In genomic region chr5:112279181-112280021, GRCm38 (mm10) we compare ENCODE assay signal across 10 mouse cellular contexts. TPM values are rescaled to one million over a fixed set of nuclear protein-coding genes. Genes with fewer than 3 reads are reported as not detected.
DNase-seq lines count a peak whose midpoint lies in the region; ATAC-seq and TF ChIP-seq lines count a peak whose summit lies in the region.
"Had no signal": no experiment of that assay in that cellular context is flagged by ENCODE, and none has a peak within 500 bp of the region (broad histone marks: within the 10 kb centered on the region; RNA-seq: fewer than 3 reads in every experiment).

No protein-coding gene starts in this region.

- no peak for DNase-seq in kidney, postnatal 0 days (ENCODE audit: low spot score)
- no peak for DNase-seq in kidney, adult 11 months
- peak; percentile 88 for DNase-seq in adrenal gland, adult 2 months
- peak; percentile 48 to 53 for DNase-seq in gastrocnemius, postnatal 36 days
- no peak for DNase-seq in urinary bladder, postnatal 10 days (ENCODE audit: low spot score)
- DNase-seq in hindbrain, postnatal 0 days (ENCODE audit: low spot score): no peak
- no peak for DNase-seq in frontal cortex, postnatal 14 days (ENCODE audit: low spot score in 2 of 2)

- H3K36me3 ChIP-seq in kidney, postnatal 0 days (ENCODE audit: insufficient read depth, low read length): no peaks in the 10 kb centered on the region
- H3K36me3 ChIP-seq in liver, embryonic 16.5 days (ENCODE audit: control insufficient read depth, insufficient read depth): no peaks in the 10 kb centered on the region
- H3K36me3 ChIP-seq in hindbrain, postnatal 0 days (ENCODE audit: insufficient read depth, low read length): no peaks in the 10 kb centered on the region
- H3K36me3 ChIP-seq: neural tube, embryonic 12.5 days had no signal

- H3K27ac ChIP-seq in kidney, postnatal 0 days: 0 out of 2 replicates have a peak overlapping the region, but pooled peaks have one; percentile 31
- peak overlapping the region; percentile 73 for H3K27ac ChIP-seq in liver, embryonic 16.5 days (ENCODE audit: low read length)
- no peak overlapping the region; the same call in 1 of the 2 replicates for H3K27ac ChIP-seq in hindbrain, postnatal 0 days
- H3K27ac ChIP-seq: neural tube, embryonic 12.5 days had no signal

- H3K27me3 ChIP-seq in kidney, postnatal 0 days (ENCODE audit: insufficient read depth, low read length): no peaks in the 10 kb centered on the region
- H3K27me3 ChIP-seq in liver, embryonic 16.5 days (ENCODE audit: control insufficient read depth, insufficient read depth, low read depth, low read length): no peaks in the 10 kb centered on the region
- no peaks in the 10 kb centered on the region for H3K27me3 ChIP-seq in hindbrain, postnatal 0 days (ENCODE audit: insufficient read depth, low read length)
- H3K27me3 ChIP-seq: neural tube, embryonic 12.5 days had no signal

- TF ChIP-seq CTCF in kidney, postnatal 0 days (IDR thresholded peaks at IDR 0.05; ENCODE audit: low read depth): no peak
- TF ChIP-seq CTCF in hindbrain, postnatal 0 days (IDR thresholded peaks at IDR 0.05; ENCODE audit: low read depth): no peak

- intact Hi-C loops in gastrocnemius, postnatal 36 days (cut with DNase I): loop anchor here (5.0 kb wide), 3 partner anchors 37 to 63 kb away; partner anchors contain the start of genes Hps4, Srrd and Tfip11

- no peak overlapping the region for H3K4me3 ChIP-seq in kidney, postnatal 0 days (replicated peaks; ENCODE audit: low read depth, low read length)
- H3K4me3 ChIP-seq in liver, embryonic 16.5 days (ENCODE audit: low read depth, low read length): peak overlapping the region; percentile 12; the same call in 1 of the 2 replicates
- H3K4me3 ChIP-seq in hindbrain, postnatal 0 days (ENCODE audit: low read length): no peak overlapping the region
- H3K4me3 ChIP-seq: neural tube, embryonic 12.5 days had no signal

- H3K9me3 ChIP-seq in kidney, postnatal 0 days (replicated peaks; ENCODE audit: low read length): no peaks in the 10 kb centered on the region
- no peaks in the 10 kb centered on the region for H3K9me3 ChIP-seq in liver, embryonic 16.5 days (replicated peaks; ENCODE audit: control insufficient read depth, low read length)
- no peaks in the 10 kb centered on the region for H3K9me3 ChIP-seq in hindbrain, postnatal 0 days (ENCODE audit: low read length)
- H3K9me3 ChIP-seq: neural tube, embryonic 12.5 days had no signal

- WGBS in kidney, postnatal 0 days: 70% methylated on average over 17 of the region's 17 CpGs
- 36% methylated on average over 17 of the region's 17 CpGs for WGBS in liver, embryonic 16.5 days (ENCODE audit: insufficient replicate concordance)
- WGBS in hindbrain, postnatal 0 days: 91% methylated on average over 17 of the region's 17 CpGs

- ATAC-seq in kidney, postnatal 0 days (replicated peaks; ENCODE audit: low FRiP score, low read depth): no peak
- no peak for ATAC-seq in liver, embryonic 16.5 days (ENCODE audit: low read depth)
- no peak for ATAC-seq in hindbrain, postnatal 0 days

- peaks cover 25% of the 10 kb centered on the region for H3K4me1 ChIP-seq in kidney, postnatal 0 days (replicated peaks; ENCODE audit: insufficient read depth, low read length)
- H3K4me1 ChIP-seq in liver, embryonic 16.5 days (ENCODE audit: control insufficient read depth, low read depth, low read length): peaks cover 79% of the 10 kb centered on the region
- H3K4me1 ChIP-seq in hindbrain, postnatal 0 days (ENCODE audit: insufficient read depth, low read length): peaks cover 3% of the 10 kb centered on the region

- H3K4me2 ChIP-seq in kidney, postnatal 0 days (ENCODE audit: low read length): peak overlapping the region; percentile 19
- peak overlapping the region; percentile 28 for H3K4me2 ChIP-seq in liver, embryonic 16.5 days (ENCODE audit: low read depth, low read length)
- H3K4me2 ChIP-seq in hindbrain, postnatal 0 days (ENCODE audit: low read depth, low read length): no peak overlapping the region

- H3K9ac ChIP-seq in kidney, postnatal 0 days (ENCODE audit: low read depth, low read length): 0 out of 2 replicates have a peak overlapping the region, but pooled peaks have one; percentile 27
- H3K9ac ChIP-seq in liver, embryonic 16.5 days (ENCODE audit: low read depth, low read length): peak overlapping the region; percentile 28; the same call in 1 of the 2 replicates
- H3K9ac ChIP-seq in hindbrain, postnatal 0 days (replicated peaks; ENCODE audit: low read length): no peak overlapping the region

RNA-seq across cellular contexts. Expression of gene Tpst2, which starts 2.9 kb away (rescaled TPM):
- polyA plus RNA-seq in kidney, postnatal 0 days (2015; fragmentation: Nextera tagmentation; extraction: Ambion mirVana): 63.8 and 65.5 TPM in 2 replicates
- total RNA-seq in adrenal gland, adult 2 months (2021): 100 to 1,000 TPM; 154 to 322 TPM
- polyA plus RNA-seq in adrenal gland, adult 2 months (2012; rRNA removed): 222 and 270 TPM in 2 replicates
- 10 to 100 TPM; 14.4 to 17.0 TPM for total RNA-seq in gastrocnemius, postnatal 36 days (2021)
- polyA plus RNA-seq in liver, embryonic 16.5 days (2015; fragmentation: Nextera tagmentation; extraction: Ambion mirVana): 38.5 and 38.8 TPM in 2 replicates
- 46.9 and 57.0 TPM in 2 replicates for total RNA-seq in hindbrain, postnatal 0 days (2014; rRNA removed)
- polyA plus RNA-seq in hindbrain, postnatal 0 days (2015; fragmentation: Nextera tagmentation; extraction: Ambion mirVana): 34.4 and 37.0 TPM in 2 replicates

RNA-seq across cellular contexts. Expression of gene Crybb1, which starts 23.8 kb away (rescaled TPM):
- 3.4 TPM in 2 replicates for polyA plus RNA-seq in kidney, postnatal 0 days (2015; fragmentation: Nextera tagmentation; extraction: Ambion mirVana)
- total RNA-seq in adrenal gland, adult 2 months (2021): 1 to 10 TPM; 2.9 to 3.2 TPM
- polyA plus RNA-seq in adrenal gland, adult 2 months (2012; rRNA removed): 5.3 and 6.7 TPM in 2 replicates
- 1 to 10 TPM; 2.4 to 4.1 TPM for total RNA-seq in gastrocnemius, postnatal 36 days (2021)
- 0.28 and 0.32 TPM in 2 replicates for polyA plus RNA-seq in liver, embryonic 16.5 days (2015; fragmentation: Nextera tagmentation; extraction: Ambion mirVana)
- 8.0 and 11.7 TPM in 2 replicates for total RNA-seq in hindbrain, postnatal 0 days (2014; rRNA removed)
- polyA plus RNA-seq in hindbrain, postnatal 0 days (2015; fragmentation: Nextera tagmentation; extraction: Ambion mirVana): 14.2 and 14.6 TPM in 2 replicates
- total RNA-seq: hematopoietic stem cell, adult 5-6 weeks had no signal

RNA-seq across cellular contexts. Expression of gene Cryba4, which starts 27.1 kb away (rescaled TPM):
- polyA plus RNA-seq in kidney, postnatal 0 days (2015; fragmentation: Nextera tagmentation; extraction: Ambion mirVana): 0.58 and 0.64 TPM in 2 replicates
- total RNA-seq in adrenal gland, adult 2 months (2021): 10 to 100 TPM; 70.5 to 74.9 TPM
- 58.4 and 91.5 TPM in 2 replicates for polyA plus RNA-seq in adrenal gland, adult 2 months (2012; rRNA removed)
- total RNA-seq in gastrocnemius, postnatal 36 days (2021): under 1 TPM in 1 of 2 experiments, not detected in 1; 0.61 TPM
- polyA plus RNA-seq in liver, embryonic 16.5 days (2015; fragmentation: Nextera tagmentation; extraction: Ambion mirVana): 0.49 and 0.67 TPM in 2 replicates
- total RNA-seq in hindbrain, postnatal 0 days (2014; rRNA removed): 0.26 and 1.8 TPM in 2 replicates
- polyA plus RNA-seq in hindbrain, postnatal 0 days (2015; fragmentation: Nextera tagmentation; extraction: Ambion mirVana): 1.6 and 2.4 TPM in 2 replicates
- total RNA-seq: hematopoietic stem cell, adult 5-6 weeks had no signal

RNA-seq across cellular contexts. Expression of gene Tfip11, which starts 46.8 kb away (rescaled TPM):
- polyA plus RNA-seq in kidney, postnatal 0 days (2015; fragmentation: Nextera tagmentation; extraction: Ambion mirVana): 19.8 and 23.5 TPM in 2 replicates
- 10 to 100 TPM; 30.3 to 38.7 TPM for total RNA-seq in adrenal gland, adult 2 months (2021)
- polyA plus RNA-seq in adrenal gland, adult 2 months (2012; rRNA removed): 36.6 and 38.1 TPM in 2 replicates
- 10 to 100 TPM; 12.0 to 12.4 TPM for total RNA-seq in gastrocnemius, postnatal 36 days (2021)
- 11.8 and 12.6 TPM in 2 replicates for polyA plus RNA-seq in liver, embryonic 16.5 days (2015; fragmentation: Nextera tagmentation; extraction: Ambion mirVana)
- total RNA-seq in hindbrain, postnatal 0 days (2014; rRNA removed): 16.5 and 20.2 TPM in 2 replicates
- 24.3 and 24.4 TPM in 2 replicates for polyA plus RNA-seq in hindbrain, postnatal 0 days (2015; fragmentation: Nextera tagmentation; extraction: Ambion mirVana)

Comparison
In these comparisons a context has a peak if more than half of its experiments do, and no peak if none do; other contexts are left out.
1. DNase-seq: peak in adrenal gland, adult 2 months (single experiment) and gastrocnemius, postnatal 36 days (2 of 2); none in kidney, postnatal 0 days (single experiment), kidney, adult 11 months (single experiment), urinary bladder, postnatal 10 days (single experiment), hindbrain, postnatal 0 days (single experiment) and frontal cortex, postnatal 14 days (0 of 2).
2. RNA of gene Cryba4, which starts 27.1 kb away (polyA plus RNA-seq): 58.4 to 91.5 TPM in adrenal gland, adult 2 months; 1.6 to 2.4 TPM in hindbrain, postnatal 0 days, 0.49 to 0.67 TPM in liver, embryonic 16.5 days and 0.58 to 0.64 TPM in kidney, postnatal 0 days; every median in the first group is over 10 times any median in the second.